In the genomic region with DNA sequence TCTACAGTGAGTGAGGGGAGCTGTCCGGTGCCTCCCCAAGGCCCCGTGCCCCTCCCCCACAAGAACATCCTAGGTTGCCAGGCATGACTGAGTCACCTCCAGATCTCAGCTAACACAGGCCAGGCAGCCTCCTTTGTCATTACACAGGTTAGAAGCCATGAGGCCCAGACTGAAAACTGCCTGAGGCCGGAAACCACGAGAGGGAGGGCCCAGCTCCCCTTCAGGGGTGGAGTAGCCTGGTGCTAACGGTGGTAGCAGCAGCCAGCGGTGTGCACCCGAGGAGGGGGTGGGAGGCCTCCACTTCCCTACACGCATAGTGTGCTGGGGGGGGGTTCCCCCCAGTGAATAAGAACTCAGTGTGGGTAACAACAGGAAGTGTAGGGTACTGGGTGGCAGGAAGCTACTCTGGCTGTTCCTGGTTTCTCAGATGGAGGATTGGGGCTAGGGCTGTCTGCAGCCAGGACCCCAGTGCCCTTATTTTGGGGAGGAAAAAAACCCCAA, we compare ENCODE assay signal across 9 mouse cellular contexts. TPM values are rescaled to one million over a fixed set of nuclear protein-coding genes. Genes with fewer than 3 reads are reported as not detected.
DNase-seq lines count a peak whose midpoint lies in the region; ATAC-seq lines count a peak whose summit lies in the region.
"Had no signal": no experiment of that assay in that cellular context is flagged by ENCODE, and none has a peak within 500 bp of the region (broad histone marks: within the 10 kb centered on the region; RNA-seq: fewer than 3 reads in every experiment).

No protein-coding gene starts in this region.

- no peak for ATAC-seq in heart, embryonic 14.5 days (ENCODE audit: insufficient number of reproducible peaks, insufficient read depth, low FRiP score, low read depth)
- peak; percentile 61 for ATAC-seq in liver, embryonic 16.5 days (ENCODE audit: low read depth)
- no peak for ATAC-seq in hindbrain, embryonic 16.5 days
- no peak for ATAC-seq in erythroid progenitor cell, adult 5-6 weeks (replicated peaks; ENCODE audit: low FRiP score, poor library complexity, severe bottlenecking)

- H3K4me1 ChIP-seq in heart, embryonic 14.5 days (ENCODE audit: control insufficient read depth in 2 of 2, insufficient read depth in 2 of 2, low read length in 2 of 2) = peaks cover 28 to 48% of the 10 kb centered on the region in 2 experiments
- H3K4me1 ChIP-seq in liver, embryonic 16.5 days (ENCODE audit: control insufficient read depth, low read depth, low read length) = peaks cover 7% of the 10 kb centered on the region
- H3K4me1 ChIP-seq in hindbrain, embryonic 16.5 days (ENCODE audit: control insufficient read depth, insufficient read depth, low read depth, low read length) = peaks cover 18% of the 10 kb centered on the region

- no peaks in the 10 kb centered on the region for H3K9me3 ChIP-seq in heart, embryonic 14.5 days (ENCODE audit: control insufficient read depth, low read length)
- no peaks in the 10 kb centered on the region for H3K9me3 ChIP-seq in liver, embryonic 16.5 days (replicated peaks; ENCODE audit: control insufficient read depth, low read length)
- H3K9me3 ChIP-seq in hindbrain, embryonic 16.5 days (ENCODE audit: control insufficient read depth, low read length) = no peaks in the 10 kb centered on the region
- H3K9me3 ChIP-seq: embryonic facial prominence, embryonic 12.5 days had no signal

- H3K36me3 ChIP-seq in heart, embryonic 14.5 days (ENCODE audit: control insufficient read depth, insufficient read depth, low read length) = no peaks in the 10 kb centered on the region
- no peaks in the 10 kb centered on the region for H3K36me3 ChIP-seq in liver, embryonic 16.5 days (ENCODE audit: control insufficient read depth, insufficient read depth)
- no peaks in the 10 kb centered on the region; the same call in 1 of the 2 replicates for H3K36me3 ChIP-seq in splenic B cell, adult 2 months (ENCODE audit: control insufficient read depth, insufficient read depth, low read length, poor library complexity, severe bottlenecking)
- no peaks in the 10 kb centered on the region for H3K36me3 ChIP-seq in hindbrain, embryonic 16.5 days (ENCODE audit: control insufficient read depth, insufficient read depth, low read length)
- H3K36me3 ChIP-seq: embryonic facial prominence, embryonic 12.5 days had no signal

- DNase-seq in 3134 (ENCODE audit: extremely low read depth, insufficient read length, low spot score) = peak; percentile 92
- peak; percentile 91 to 92 for DNase-seq in CD8-positive naive resting alpha-beta T cell, adult 2 months (ENCODE audit: low read depth in 2 of 2, low spot score in 2 of 2)
- peak; percentile 92 for DNase-seq in splenic B cell, adult 2 months (ENCODE audit: low read depth, low spot score)
- no peak for DNase-seq in left cerebral cortex, adult 18-20 months (ENCODE audit: low spot score in 2 of 2)

- 57% methylated on average over 8 of the region's 8 CpGs for WGBS in heart, embryonic 14.5 days
- WGBS in liver, embryonic 16.5 days (ENCODE audit: insufficient replicate concordance) = 15% methylated on average over 8 of the region's 8 CpGs
- WGBS in hindbrain, embryonic 16.5 days = 52% methylated on average over 8 of the region's 8 CpGs

- no peak overlapping the region for H3K27ac ChIP-seq in heart, embryonic 14.5 days (replicated peaks in 1 of 2; ENCODE audit: control insufficient read depth in 1 of 2, insufficient read depth in 1 of 2, low read depth in 2 of 2, low read length in 2 of 2)
- H3K27ac ChIP-seq in liver, embryonic 16.5 days (ENCODE audit: low read length) = peak overlapping the region; percentile 59
- H3K27ac ChIP-seq in hindbrain, embryonic 16.5 days (ENCODE audit: low read depth, low read length) = no peak overlapping the region
- H3K27ac ChIP-seq: embryonic facial prominence, embryonic 12.5 days had no signal

- H3K4me3 ChIP-seq in heart, embryonic 14.5 days (ENCODE audit: control insufficient read depth in 1 of 2, insufficient read depth in 1 of 2, low read depth in 1 of 2, low read length in 2 of 2) = no peak overlapping the region
- H3K4me3 ChIP-seq in liver, embryonic 16.5 days (ENCODE audit: low read depth, low read length) = peak overlapping the region; percentile 6; the same call in 1 of the 2 replicates
- H3K4me3 ChIP-seq in hindbrain, embryonic 16.5 days (ENCODE audit: low read length) = no peak overlapping the region
- H3K4me3 ChIP-seq: embryonic facial prominence, embryonic 12.5 days had no signal

- H3K9ac ChIP-seq in heart, embryonic 14.5 days (ENCODE audit: low read length) = peak overlapping the region; percentile 34; the same call in 1 of the 2 replicates
- H3K9ac ChIP-seq in liver, embryonic 16.5 days (ENCODE audit: low read depth, low read length) = no peak overlapping the region
- no peak overlapping the region; the same call in 1 of the 2 replicates for H3K9ac ChIP-seq in hindbrain, embryonic 16.5 days (ENCODE audit: low read depth, low read length)
- H3K9ac ChIP-seq: embryonic facial prominence, embryonic 12.5 days had no signal

- H3K4me2 ChIP-seq in heart, embryonic 14.5 days (ENCODE audit: low read length) = no peak overlapping the region
- H3K4me2 ChIP-seq in liver, embryonic 16.5 days (ENCODE audit: low read depth, low read length) = peak overlapping the region; percentile 22; the same call in 1 of the 2 replicates
- no peak overlapping the region for H3K4me2 ChIP-seq in hindbrain, embryonic 16.5 days (ENCODE audit: low read length)
- H3K4me2 ChIP-seq: embryonic facial prominence, embryonic 12.5 days had no signal

- peaks cover 18% of the 10 kb centered on the region for H3K27me3 ChIP-seq in heart, embryonic 14.5 days (ENCODE audit: control insufficient read depth, insufficient read depth, low read length)
- peaks cover 21% of the 10 kb centered on the region for H3K27me3 ChIP-seq in liver, embryonic 16.5 days (ENCODE audit: control insufficient read depth, insufficient read depth, low read depth, low read length)
- H3K27me3 ChIP-seq in splenic B cell, adult 2 months (ENCODE audit: control insufficient read depth, insufficient read depth, low read length, poor library complexity, severe bottlenecking) = no peaks in the 10 kb centered on the region
- H3K27me3 ChIP-seq in hindbrain, embryonic 16.5 days (replicated peaks; ENCODE audit: control insufficient read depth, insufficient read depth, low read length) = no peaks in the 10 kb centered on the region

RNA-seq across cellular contexts. Expression of gene Fmnl1, which starts 4.0 kb away (rescaled TPM):
- 2.3 and 2.9 TPM in 2 replicates for polyA plus RNA-seq in heart, embryonic 14.5 days (2014; fragmentation: Nextera tagmentation; extraction: Ambion mirVana)
- 5.2 and 6.3 TPM in 2 replicates for polyA plus RNA-seq in liver, embryonic 16.5 days (2015; fragmentation: Nextera tagmentation; extraction: Ambion mirVana)
- 7.6 and 8.6 TPM in 2 replicates for polyA plus RNA-seq in hindbrain, embryonic 16.5 days (2015; fragmentation: Nextera tagmentation; extraction: Ambion mirVana)
- 100 to 1,000 TPM; 169 to 206 TPM for total RNA-seq in left cerebral cortex, adult 18-20 months (2021)
- total RNA-seq in erythroid progenitor cell, adult 5-6 weeks (2015; ENCODE audit: low replicate concordance) = 33.2 and 49.9 TPM in 2 replicates
- total RNA-seq in erythroid progenitor cell, adult 5-6 weeks (2017; ENCODE audit: low replicate concordance) = 9.2 and 22.3 TPM in 2 replicates

RNA-seq across cellular contexts. Expression of gene 1700023F06Rik, which starts 33.4 kb away (rescaled TPM):
- polyA plus RNA-seq in heart, embryonic 14.5 days (2014; fragmentation: Nextera tagmentation; extraction: Ambion mirVana) = 0.18 and 0.30 TPM in 2 replicates
- not detected in 2 replicates for polyA plus RNA-seq in liver, embryonic 16.5 days (2015; fragmentation: Nextera tagmentation; extraction: Ambion mirVana)
- 1.9 and 3.0 TPM in 2 replicates for polyA plus RNA-seq in hindbrain, embryonic 16.5 days (2015; fragmentation: Nextera tagmentation; extraction: Ambion mirVana)
- 1 to 10 TPM; 1.8 to 2.0 TPM for total RNA-seq in left cerebral cortex, adult 18-20 months (2021)
- total RNA-seq in erythroid progenitor cell, adult 5-6 weeks (2015; ENCODE audit: low replicate concordance) = 6.3 TPM in 1 of 2 replicates, not detected in the other
- not detected in 2 replicates for total RNA-seq in erythroid progenitor cell, adult 5-6 weeks (2017; ENCODE audit: low replicate concordance)

RNA-seq across cellular contexts. Expression of gene Hexim2, which starts 42.7 kb away (rescaled TPM):
- polyA plus RNA-seq in heart, embryonic 14.5 days (2014; fragmentation: Nextera tagmentation; extraction: Ambion mirVana) = 4.1 and 4.6 TPM in 2 replicates
- 5.2 and 5.7 TPM in 2 replicates for polyA plus RNA-seq in liver, embryonic 16.5 days (2015; fragmentation: Nextera tagmentation; extraction: Ambion mirVana)
- 27.7 and 30.2 TPM in 2 replicates for polyA plus RNA-seq in hindbrain, embryonic 16.5 days (2015; fragmentation: Nextera tagmentation; extraction: Ambion mirVana)
- total RNA-seq in left cerebral cortex, adult 18-20 months (2021) = 10 to 100 TPM; 16.1 to 16.2 TPM
- 1.8 and 3.8 TPM in 2 replicates for total RNA-seq in erythroid progenitor cell, adult 5-6 weeks (2015; ENCODE audit: low replicate concordance)
- 5.9 and 13.0 TPM in 2 replicates for total RNA-seq in erythroid progenitor cell, adult 5-6 weeks (2017; ENCODE audit: low replicate concordance)

RNA-seq across cellular contexts. Expression of gene Spata32, which starts 43.3 kb away (rescaled TPM):
- not detected in 2 replicates for polyA plus RNA-seq in heart, embryonic 14.5 days (2014; fragmentation: Nextera tagmentation; extraction: Ambion mirVana)
- polyA plus RNA-seq in liver, embryonic 16.5 days (2015; fragmentation: Nextera tagmentation; extraction: Ambion mirVana) = not detected in 2 replicates
- 0.99 and 1.3 TPM in 2 replicates for polyA plus RNA-seq in hindbrain, embryonic 16.5 days (2015; fragmentation: Nextera tagmentation; extraction: Ambion mirVana)
- 1 to 10 TPM; 1.5 to 1.8 TPM for total RNA-seq in left cerebral cortex, adult 18-20 months (2021)
- not detected in 2 replicates for total RNA-seq in erythroid progenitor cell, adult 5-6 weeks (2015; ENCODE audit: low replicate concordance)
- not detected in 2 replicates for total RNA-seq in erythroid progenitor cell, adult 5-6 weeks (2017; ENCODE audit: low replicate concordance)
- polyA plus RNA-seq: embryonic facial prominence, embryonic 12.5 days had no signal

RNA-seq across cellular contexts. Expression of gene Hexim1, which starts 58.9 kb away (rescaled TPM):
- polyA plus RNA-seq in heart, embryonic 14.5 days (2014; fragmentation: Nextera tagmentation; extraction: Ambion mirVana) = 3.4 and 3.7 TPM in 2 replicates
- polyA plus RNA-seq in liver, embryonic 16.5 days (2015; fragmentation: Nextera tagmentation; extraction: Ambion mirVana) = 1.7 and 1.9 TPM in 2 replicates
- polyA plus RNA-seq in hindbrain, embryonic 16.5 days (2015; fragmentation: Nextera tagmentation; extraction: Ambion mirVana) = 4.1 and 4.7 TPM in 2 replicates
- 10 to 100 TPM; 42.6 to 52.8 TPM for total RNA-seq in left cerebral cortex, adult 18-20 months (2021)
- 7.5 and 14.1 TPM in 2 replicates for total RNA-seq in erythroid progenitor cell, adult 5-6 weeks (2015; ENCODE audit: low replicate concordance)
- total RNA-seq in erythroid progenitor cell, adult 5-6 weeks (2017; ENCODE audit: low replicate concordance) = 20.8 and 26.7 TPM in 2 replicates

Comparison
In these comparisons a context has a peak if more than half of its experiments do, and no peak if none do; other contexts are left out.
1. DNase-seq: peak in 3134 (single experiment), CD8-positive naive resting alpha-beta T cell, adult 2 months (2 of 2) and splenic B cell, adult 2 months (single experiment); none in left cerebral cortex, adult 18-20 months (0 of 2).